Mouse (Mus musculus) T-helper 17 cell (primary cell): ENCODE data around the gene Fxyd2.

Source experiments
- in situ Hi-C, 2 experiments: fragments of 300-600 bp; cut with MboI, MseI; formaldehyde crosslinking; loops; 1 replicate in 1 of 2; 2 replicates in 1 of 2; pipeline ENCODE4 v1.15.1; 2025; ENCODE audit warnings: high pct_unique_total_duplicates in 2 of 2

Fxyd2 gene

GRCm38 (mm10) chr9:45399434-45399833 is at the start of gene Fxyd2:
Gene Fxyd2, plus strand, starts transcription at chr9:45399669.
- in situ Hi-C loops = loop anchor here in 1 of 2 experiments (10.0 kb wide), 1 partner anchor 375 kb away; no protein-coding TSS in a partner anchor

GRCm38 (mm10) chr9:45349851-45350250 is 49.6 kb upstream of the Fxyd2 start:
- in situ Hi-C loops = loop anchor here in 1 of 2 experiments (25.0 kb wide), 1 partner anchor 1637 kb away; the partner anchor contains the start of gene Gm4791

- in situ Hi-C loops = loop anchor here in 1 of 2 experiments (25.0 kb wide), 1 partner anchor 1632 kb away; the partner anchor contains the start of gene Gm4791
Observed at GRCm38 (mm10) chr9:45355192-45355591, 44.3 kb upstream of the Fxyd2 start.

- in situ Hi-C loops = loop anchor here in 1 of 2 experiments (25.0 kb wide), 1 partner anchor 1629 kb away; the partner anchor contains the start of gene Gm4791
Observed at GRCm38 (mm10) chr9:45358356-45358755, 41.1 kb upstream of the Fxyd2 start.

- in situ Hi-C loops = loop anchor here in 1 of 2 experiments (25.0 kb wide), 1 partner anchor 1625 kb away; the partner anchor contains the start of gene Gm4791
Observed at GRCm38 (mm10) chr9:45362051-45362461, 37.4 kb upstream of the Fxyd2 start.

GRCm38 (mm10) chr9:45363639-45364214 is 35.7 kb upstream of the Fxyd2 start:
- in situ Hi-C loops = loop anchor here in 1 of 2 experiments (25.0 kb wide), 1 partner anchor 1624 kb away; the partner anchor contains the start of gene Gm4791

- in situ Hi-C loops = loop anchor here in 1 of 2 experiments (25.0 kb wide), 1 partner anchor 1620 kb away; the partner anchor contains the start of gene Gm4791
Observed at GRCm38 (mm10) chr9:45367716-45368115, 31.8 kb upstream of the Fxyd2 start.

- in situ Hi-C loops = loop anchor here in 1 of 2 experiments (25.0 kb wide), 1 partner anchor 1619 kb away; the partner anchor contains the start of gene Gm4791
Observed at GRCm38 (mm10) chr9:45368341-45368901, 31.0 kb upstream of the Fxyd2 start.

GRCm38 (mm10) chr9:45370117-45370561 is 29.3 kb upstream of the Fxyd2 start, which contains the start of gene Fxyd6:
Gene Fxyd6, plus strand, starts transcription at chr9:45370185.
- in situ Hi-C loops = loop anchor here in 1 of 2 experiments (25.0 kb wide), 1 partner anchor 1617 kb away; the partner anchor contains the start of gene Gm4791

- in situ Hi-C loops = loop anchor here in 1 of 2 experiments (25.0 kb wide), 1 partner anchor 1617 kb away; the partner anchor contains the start of gene Gm4791
Observed at GRCm38 (mm10) chr9:45370616-45371336, 28.7 kb upstream of the Fxyd2 start.

- in situ Hi-C loops = loop anchor here in 1 of 2 experiments (25.0 kb wide), 1 partner anchor 1616 kb away; the partner anchor contains the start of gene Gm4791
Observed at GRCm38 (mm10) chr9:45371337-45371707, 28.1 kb upstream of the Fxyd2 start.

GRCm38 (mm10) chr9:45373896-45374295 is 25.6 kb upstream of the Fxyd2 start:
- in situ Hi-C loops = loop anchor here in 1 of 2 experiments (25.0 kb wide), 1 partner anchor 1613 kb away; the partner anchor contains the start of gene Gm4791

- in situ Hi-C loops = loop anchor here in 1 of 2 experiments (25.0 kb wide), 1 partner anchor 1612 kb away; the partner anchor contains the start of gene Gm4791
Observed at GRCm38 (mm10) chr9:45374988-45375502, 24.4 kb upstream of the Fxyd2 start.

GRCm38 (mm10) chr9:45376427-45376826 is 23.0 kb upstream of the Fxyd2 start:
- in situ Hi-C loops = no loop called here

- in situ Hi-C loops = no loop called here
Observed at GRCm38 (mm10) chr9:45376883-45377282, 22.6 kb upstream of the Fxyd2 start.

- in situ Hi-C loops = loop anchor here in 1 of 2 experiments (5.0 kb wide), 1 partner anchor 233 kb away; no protein-coding TSS in a partner anchor
Observed at GRCm38 (mm10) chr9:45380411-45381251, 18.8 kb upstream of the Fxyd2 start.

GRCm38 (mm10) chr9:45382336-45382735 is 17.1 kb upstream of the Fxyd2 start:
- in situ Hi-C loops = loop anchor here in 1 of 2 experiments (5.0 kb wide), 1 partner anchor 235 kb away; no protein-coding TSS in a partner anchor

- in situ Hi-C loops = loop anchor here in 1 of 2 experiments (5.0 kb wide), 1 partner anchor 236 kb away; no protein-coding TSS in a partner anchor
Observed at GRCm38 (mm10) chr9:45382834-45383233, 16.6 kb upstream of the Fxyd2 start.

- in situ Hi-C loops = loop anchor here in 1 of 2 experiments (5.0 kb wide), 1 partner anchor 237 kb away; no protein-coding TSS in a partner anchor
Observed at GRCm38 (mm10) chr9:45383883-45384282, 15.6 kb upstream of the Fxyd2 start.

- in situ Hi-C loops = no loop called here
Observed at GRCm38 (mm10) chr9:45386698-45387097, 12.8 kb upstream of the Fxyd2 start.
